ENCODE assay signal across 42 mouse cellular contexts in genomic region chr14:34193879-34194278, GRCm38 (mm10). TPM values are rescaled to one million over a fixed set of nuclear protein-coding genes. Genes with fewer than 3 reads are reported as not detected.
"Had no signal": no experiment of that assay in that cellular context is flagged by ENCODE, and none has a peak within 500 bp of the region (broad histone marks: within the 10 kb centered on the region; RNA-seq: fewer than 3 reads in every experiment).

No protein-coding gene starts in this region.

- DNase-seq: left cerebral cortex, postnatal 4 days; liver; liver, embryonic 13.5 days; liver, postnatal 0 days; lung, adult 18-20 months; lung, adult 2 months; lung, embryonic 14.5 days; lung, postnatal 10 days; lung, postnatal 14 days; lung, postnatal 36 days; lung, postnatal 4 days; midbrain, embryonic 14.5 days had no signal

- H3K36me3 ChIP-seq: limb, embryonic 10.5 days; limb, embryonic 15.5 days; liver, embryonic 12.5 days; liver, embryonic 13.5 days; liver, embryonic 15.5 days; lung, embryonic 15.5 days; midbrain, embryonic 10.5 days had no signal

- H3K9me3 ChIP-seq: limb, embryonic 10.5 days; limb, embryonic 12.5 days; limb, embryonic 13.5 days; limb, embryonic 15.5 days; liver, embryonic 12.5 days; liver, embryonic 13.5 days; liver, embryonic 15.5 days; lung, embryonic 15.5 days; megakaryocyte, embryonic 14.5 days; midbrain, embryonic 10.5 days; midbrain, embryonic 12.5 days; midbrain, embryonic 13.5 days; midbrain, embryonic 15.5 days had no signal

- H3K4me2 ChIP-seq: limb, embryonic 12.5 days; limb, embryonic 13.5 days; limb, embryonic 15.5 days; liver, embryonic 11.5 days; liver, embryonic 12.5 days; liver, embryonic 13.5 days; liver, embryonic 15.5 days; lung, embryonic 14.5 days; lung, embryonic 15.5 days; midbrain, embryonic 11.5 days; midbrain, embryonic 12.5 days; midbrain, embryonic 13.5 days; midbrain, embryonic 15.5 days had no signal

- H3K27me3 ChIP-seq: limb, embryonic 12.5 days; limb, embryonic 15.5 days; liver, embryonic 13.5 days; liver, embryonic 15.5 days; lung, embryonic 15.5 days; midbrain, embryonic 12.5 days; midbrain, embryonic 13.5 days; midbrain, embryonic 15.5 days had no signal

- H3K27ac ChIP-seq: limb, embryonic 12.5 days; limb, embryonic 13.5 days; limb, embryonic 15.5 days; liver, embryonic 12.5 days; liver, embryonic 13.5 days; liver, embryonic 14.5 days; liver, embryonic 15.5 days; lung, embryonic 15.5 days; macrophage; midbrain, embryonic 10.5 days; midbrain, embryonic 12.5 days; midbrain, embryonic 13.5 days; midbrain, embryonic 15.5 days had no signal

- H3K9ac ChIP-seq: limb, embryonic 12.5 days; limb, embryonic 13.5 days; limb, embryonic 15.5 days; liver, embryonic 12.5 days; liver, embryonic 13.5 days; liver, embryonic 14.5 days; liver, embryonic 15.5 days; liver, postnatal 0 days; lung, embryonic 14.5 days; lung, embryonic 15.5 days; midbrain, embryonic 12.5 days; midbrain, embryonic 13.5 days; midbrain, embryonic 15.5 days had no signal

- H3K4me1 ChIP-seq: lung, embryonic 15.5 days; midbrain, embryonic 10.5 days; midbrain, embryonic 12.5 days; midbrain, embryonic 13.5 days had no signal

- H3K4me3 ChIP-seq: limb, embryonic 10.5 days; limb, embryonic 12.5 days; limb, embryonic 13.5 days; limb, embryonic 15.5 days; liver, embryonic 12.5 days; liver, embryonic 13.5 days; liver, embryonic 15.5 days; lung, embryonic 15.5 days; megakaryocyte, embryonic 14.5 days; midbrain, embryonic 10.5 days; midbrain, embryonic 12.5 days; midbrain, embryonic 13.5 days; midbrain, embryonic 15.5 days; myocyte had no signal

RNA-seq across cellular contexts. Expression of gene Gprin2, which starts 7.6 kb away (rescaled TPM):
- total RNA-seq: megakaryocyte progenitor cell, adult 5-6 weeks; megakaryocyte, adult 5-6 weeks; megakaryocyte-erythroid progenitor cell, adult 5-6 weeks; monocyte, adult 5-6 weeks had no signal
- polyA plus RNA-seq: macrophage had no signal

RNA-seq across cellular contexts. Expression of gene Syt15, which starts 25.5 kb away (rescaled TPM):
- total RNA-seq: megakaryocyte progenitor cell, adult 5-6 weeks; megakaryocyte, adult 5-6 weeks; megakaryocyte-erythroid progenitor cell, adult 5-6 weeks; monocyte, adult 5-6 weeks had no signal
- polyA plus RNA-seq: macrophage, myocyte had no signal

RNA-seq across cellular contexts. Expression of gene Npy4r, which starts 41.6 kb away (rescaled TPM):
- total RNA-seq: left cerebral cortex, adult 8-10 months; left cerebral cortex, postnatal 10 days; left cerebral cortex, postnatal 14 days; left cerebral cortex, postnatal 25 days; left cerebral cortex, postnatal 36 days; megakaryocyte progenitor cell, adult 5-6 weeks; megakaryocyte, adult 5-6 weeks; megakaryocyte-erythroid progenitor cell, adult 5-6 weeks; monocyte, adult 5-6 weeks had no signal
- polyA plus RNA-seq: limb, embryonic 10.5 days; limb, embryonic 11.5 days; limb, embryonic 12.5 days; limb, embryonic 13.5 days; limb, embryonic 15.5 days; liver, adult 2 months; liver, embryonic 12.5 days; liver, embryonic 13.5 days; liver, embryonic 16.5 days; liver, postnatal 0 days; lung, postnatal 0 days; macrophage; midbrain, embryonic 10.5 days; midbrain, embryonic 11.5 days; midbrain, embryonic 12.5 days had no signal
